Mouse (Mus musculus) G1E-ER4 (cell line): ENCODE results near the gene As3mt. TPM values are rescaled to one million over a fixed set of nuclear protein-coding genes. Genes with fewer than 3 reads are reported as not detected.

Experiments
- GATA1 ChIP-seq: IDR thresholded peaks from one replicate; pipeline ENCODE4 v1.8.0; 2012; ENCODE audit warnings: low read length, inconsistent platforms
- polyA plus RNA-seq: library from polyadenylated mRNA; stranded (reverse); fragments of >175 nt; gene quantifications from 2 replicates; pipeline ENCODE4 v1.2.3, GENCODE M21; 2012

Gene As3mt
- polyA plus RNA-seq, 1 experiment: not detected

GRCm38 (mm10) chr19:46789782-46790181 lies 82.5 kb downstream of the As3mt start:
- no peak for TF ChIP-seq GATA1

Other genes starting within 250 kb of the As3mt start
- 62.8 and 65.9 TPM in 2 replicates for gene Trim8, start 205.8 kb upstream of the As3mt start, polyA plus RNA-seq
- 12.1 and 15.9 TPM in 2 replicates for gene Arl3, start 134.3 kb upstream of the As3mt start, polyA plus RNA-seq
- 0.84 and 2.1 TPM in 2 replicates for gene Sfxn2, start 134.1 kb upstream of the As3mt start, polyA plus RNA-seq
- gene Wbp1l, start 108.4 kb upstream of the As3mt start, polyA plus RNA-seq: 53.8 and 55.9 TPM in 2 replicates
- gene Cyp17a1, start 34.3 kb upstream of the As3mt start, polyA plus RNA-seq: not detected in 2 replicates
- 1.3 and 1.4 TPM in 2 replicates for gene Borcs7, start 17.6 kb upstream of the As3mt start, polyA plus RNA-seq
- gene Cnnm2, start 54.1 kb downstream of the As3mt start, polyA plus RNA-seq: 40.8 and 58.9 TPM in 2 replicates